Mouse (Mus musculus): ENCODE results near the gene Dmbx1. TPM values are rescaled to one million over a fixed set of nuclear protein-coding genes. Genes with fewer than 3 reads are reported as not detected.

Dmbx1 gene
- polyA plus RNA-seq, 1 experiment = not detected

DNA sequence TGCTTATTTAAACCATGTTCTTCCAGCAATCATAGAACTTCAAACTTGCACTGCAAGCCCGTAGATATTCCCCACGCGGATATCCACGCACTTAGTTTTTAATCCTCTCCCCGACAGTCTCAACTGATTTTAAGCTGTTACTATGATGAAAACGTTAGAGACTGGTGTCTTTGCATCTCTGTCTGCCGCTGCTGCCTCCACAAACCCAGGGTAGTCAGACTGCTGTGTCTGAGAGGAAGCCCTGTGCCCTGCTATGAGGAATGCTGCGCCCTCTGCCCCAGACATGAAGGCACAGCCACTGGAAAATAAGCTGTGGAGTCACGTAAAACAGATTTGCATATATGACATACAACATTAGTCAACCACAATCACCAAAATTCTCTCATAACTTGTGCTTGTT, 60.9 kb downstream of the Dmbx1 start:
- Histone ChIP-seq H3K4me1 (ENCODE audit: control insufficient read depth, insufficient read depth, low read length) (no peaks in the 10 kb centered on the region), H3K4me3 (replicated peaks; ENCODE audit: extremely low read depth, low read depth, low read length) (no peak overlapping the region)
- DNase-seq = no peak
- TF ChIP-seq CTCF (IDR thresholded peaks at IDR 0.05; ENCODE audit: insufficient read depth, low read length) = no peak
- no peak for TF ChIP-seq POLR2A (IDR thresholded peaks at IDR 0.05; ENCODE audit: borderline replicate concordance, extremely low read depth, low read depth, low read length)
- WGBS = 61% methylated on average over 9 of the region's 9 CpGs

DNA sequence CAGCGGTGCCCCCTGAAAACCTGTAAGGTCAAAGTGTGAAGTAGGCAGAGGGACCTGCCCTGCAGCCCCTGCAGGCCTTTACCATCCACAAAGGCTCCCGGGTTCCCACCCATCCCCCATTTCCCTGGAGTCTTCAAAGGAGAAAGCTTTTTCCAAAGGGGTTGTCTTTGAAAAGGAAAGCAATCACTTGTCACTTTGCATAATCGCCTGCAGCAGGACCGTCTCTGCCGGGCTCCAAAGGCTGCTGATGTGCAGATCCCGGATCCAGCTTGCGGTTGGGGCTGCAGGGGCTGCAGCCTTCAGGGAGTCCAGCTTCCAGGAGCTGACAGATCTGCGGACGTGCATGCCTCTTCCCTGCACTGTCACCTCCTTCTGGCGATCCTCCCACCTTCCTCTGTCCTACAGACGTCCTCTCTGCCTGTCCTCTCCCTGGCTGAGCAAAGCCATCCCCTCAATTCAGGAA, 61.5 kb downstream of the Dmbx1 start:
- H3K4me1 ChIP-seq (ENCODE audit: control insufficient read depth, insufficient read depth, low read length) = no peaks in the 10 kb centered on the region
- no peak for DNase-seq
- no peak overlapping the region for H3K4me3 ChIP-seq (replicated peaks; ENCODE audit: extremely low read depth, low read depth, low read length)
- 21% methylated on average over 11 of the region's 11 CpGs for WGBS
- TF ChIP-seq POLR2A (IDR thresholded peaks at IDR 0.05; ENCODE audit: borderline replicate concordance, extremely low read depth, low read depth, low read length) (no peak), CTCF (IDR thresholded peaks at IDR 0.05; ENCODE audit: insufficient read depth, low read length) (no peak)

DNA sequence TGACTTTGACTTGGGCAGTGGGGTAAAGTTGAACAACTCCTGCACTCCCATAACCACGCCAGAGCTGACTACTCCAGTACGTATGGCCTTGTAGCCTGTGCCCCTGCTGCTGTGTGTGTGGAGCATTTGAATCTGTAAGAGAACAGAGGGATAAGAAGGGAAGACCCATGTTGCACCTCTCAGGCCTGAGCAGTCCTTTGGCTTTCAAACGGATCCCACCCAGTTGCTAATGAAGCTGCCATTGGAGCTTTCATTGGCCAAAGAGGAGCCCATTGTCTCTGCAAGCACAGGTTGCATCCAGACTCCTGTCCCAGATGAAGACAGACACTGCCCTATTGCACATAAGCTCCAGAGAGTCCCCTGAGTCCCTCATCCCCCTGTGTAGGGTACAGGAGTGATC, 66.5 kb downstream of the Dmbx1 start:
- no peak for DNase-seq
- Histone ChIP-seq H3K4me3 (replicated peaks; ENCODE audit: extremely low read depth, low read depth, low read length) (no peak overlapping the region), H3K4me1 (ENCODE audit: control insufficient read depth, insufficient read depth, low read length) (no peaks in the 10 kb centered on the region)
- TF ChIP-seq POLR2A (IDR thresholded peaks at IDR 0.05; ENCODE audit: borderline replicate concordance, extremely low read depth, low read depth, low read length) (no peak), CTCF (IDR thresholded peaks at IDR 0.05; ENCODE audit: insufficient read depth, low read length) (no peak)
- 90% methylated on average over 3 of the region's 3 CpGs for WGBS

DNA sequence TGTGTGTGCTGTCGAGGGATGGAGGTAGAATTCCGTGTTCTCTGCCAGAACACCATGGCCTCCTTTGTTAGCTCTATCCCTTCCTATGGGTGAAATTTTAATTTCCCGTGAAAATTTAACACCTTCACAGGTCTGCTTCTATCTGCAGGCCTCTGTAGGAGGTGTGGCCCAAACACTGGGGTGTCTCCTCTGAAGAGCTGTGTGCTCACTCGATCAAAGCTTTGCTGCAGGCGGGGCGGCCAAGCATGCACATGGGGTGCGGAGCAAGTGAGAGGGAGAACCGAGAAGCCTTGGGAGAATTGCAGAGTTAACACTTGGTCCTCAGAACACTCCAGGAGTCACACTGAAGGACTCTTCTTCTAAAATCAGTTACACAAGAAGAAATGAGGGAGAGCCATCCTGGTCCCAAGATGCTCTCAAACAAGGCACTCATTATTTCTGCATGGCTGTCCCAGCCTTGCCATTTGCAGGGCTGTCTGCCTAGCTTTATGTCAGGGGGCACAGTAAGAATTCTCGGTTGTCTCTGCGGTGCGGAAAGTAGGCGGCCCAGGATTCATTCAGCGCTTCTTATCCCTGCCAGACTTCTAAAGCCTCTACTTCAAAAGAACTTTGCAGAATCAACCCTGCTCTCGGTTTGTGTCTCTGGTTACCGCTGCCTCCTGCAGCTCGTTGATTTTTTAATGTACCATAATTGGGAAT, 70.1 kb downstream of the Dmbx1 start:
- no peak for TF ChIP-seq CTCF (IDR thresholded peaks at IDR 0.05; ENCODE audit: insufficient read depth, low read length)
- no peak for TF ChIP-seq POLR2A (IDR thresholded peaks at IDR 0.05; ENCODE audit: borderline replicate concordance, extremely low read depth, low read depth, low read length)
- 65% methylated on average over 16 of the region's 16 CpGs for WGBS
- Histone ChIP-seq H3K4me3 (replicated peaks; ENCODE audit: extremely low read depth, low read depth, low read length) (no peak overlapping the region), H3K4me1 (ENCODE audit: control insufficient read depth, insufficient read depth, low read length) (no peaks in the 10 kb centered on the region)
- DNase-seq = no peak

Other genes starting within 250 kb of the Dmbx1 start
- gene Efcab14, start 202.2 kb downstream of the Dmbx1 start, polyA plus RNA-seq (2012; rRNA removed) = 32.5 and 33.5 TPM in 2 replicates
- 0.31 and 0.37 TPM in 2 replicates for gene Tex38, start 158.9 kb downstream of the Dmbx1 start, polyA plus RNA-seq (2012; rRNA removed)
- gene Atpaf1, start 155.1 kb downstream of the Dmbx1 start, polyA plus RNA-seq (2012; rRNA removed) = 19.6 and 32.7 TPM in 2 replicates
- 27.9 and 45.4 TPM in 2 replicates for gene Mob3c, start 111.8 kb downstream of the Dmbx1 start, polyA plus RNA-seq (2012; rRNA removed)
- gene Mknk1, start 100.7 kb downstream of the Dmbx1 start, polyA plus RNA-seq (2012; rRNA removed) = 65.9 and 73.9 TPM in 2 replicates
- gene Kncn, start 55.5 kb downstream of the Dmbx1 start, polyA plus RNA-seq (2012; rRNA removed) = not detected in 2 replicates
- not detected in 2 replicates for gene 6430628N08Rik, start 49.3 kb downstream of the Dmbx1 start, polyA plus RNA-seq (2012; rRNA removed)
- 24.5 and 31.7 TPM in 2 replicates for gene Faah, start 78.0 kb upstream of the Dmbx1 start, polyA plus RNA-seq (2012; rRNA removed)
- gene Nsun4, start 114.0 kb upstream of the Dmbx1 start, polyA plus RNA-seq (2012; rRNA removed) = 14.3 and 22.8 TPM in 2 replicates
- gene Uqcrh, start 135.1 kb upstream of the Dmbx1 start, polyA plus RNA-seq (2012; rRNA removed) = 60.7 and 113 TPM in 2 replicates
- 61.5 and 62.1 TPM in 2 replicates for gene Lrrc41, start 135.3 kb upstream of the Dmbx1 start, polyA plus RNA-seq (2012; rRNA removed)
- 0.42 and 0.70 TPM in 2 replicates for gene Rad54l, start 183.8 kb upstream of the Dmbx1 start, polyA plus RNA-seq (2012; rRNA removed)
- gene Pomgnt1, start 183.9 kb upstream of the Dmbx1 start, polyA plus RNA-seq (2012; rRNA removed) = 37.3 and 46.4 TPM in 2 replicates
- gene Lurap1, start 211.4 kb upstream of the Dmbx1 start, polyA plus RNA-seq (2012; rRNA removed) = 3.7 and 5.7 TPM in 2 replicates
- 60.8 and 93.7 TPM in 2 replicates for gene Tspan1, start 227.7 kb upstream of the Dmbx1 start, polyA plus RNA-seq (2012; rRNA removed)
- not detected in 2 replicates for gene 1700042G07Rik, start 233.4 kb upstream of the Dmbx1 start, polyA plus RNA-seq (2012; rRNA removed)
- not detected in 2 replicates for gene Gm49337, start 233.5 kb upstream of the Dmbx1 start, polyA plus RNA-seq (2012; rRNA removed)

Data from lung, adult 2 months (tissue).